Comparison of ENCODE assay signal across 10 mouse cellular contexts in the genomic region with DNA sequence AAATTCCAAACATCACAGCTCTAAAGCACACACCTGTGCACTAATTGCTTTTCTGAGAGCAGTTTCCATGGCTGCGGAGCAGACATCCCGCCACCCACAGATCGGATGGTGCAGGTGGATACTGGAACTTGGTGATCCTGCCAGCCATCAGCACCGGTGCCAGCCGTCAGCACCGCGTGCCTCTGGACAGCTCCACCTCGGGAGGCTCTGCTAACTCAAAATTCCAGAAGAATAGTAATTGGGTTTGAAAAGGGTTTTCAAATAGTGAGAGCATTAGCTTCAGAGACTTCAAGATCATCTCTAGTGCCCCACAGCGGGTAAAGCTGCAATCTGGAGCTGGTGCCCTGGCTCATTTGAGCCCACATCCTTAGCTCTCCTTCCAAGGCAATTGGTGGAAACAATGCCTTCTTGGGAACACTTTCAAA.
DNase-seq lines count a peak whose midpoint lies in the region; ATAC-seq lines count a peak whose summit lies in the region.
"Had no signal": no experiment of that assay in that cellular context is flagged by ENCODE, and none has a peak within 500 bp of the region (broad histone marks: within the 10 kb centered on the region; RNA-seq: fewer than 3 reads in every experiment).

No protein-coding gene starts in this region.

- no peak for ATAC-seq in kidney, embryonic 15.5 days (replicated peaks; ENCODE audit: low FRiP score)
- ATAC-seq in forebrain, embryonic 15.5 days (replicated peaks): peak; percentile 84
- no peak for ATAC-seq in limb, embryonic 11.5 days (ENCODE audit: insufficient number of reproducible peaks, low FRiP score, low TSS enrichment, low read depth)

- H3K27ac ChIP-seq in kidney, embryonic 15.5 days: no peak overlapping the region
- H3K27ac ChIP-seq in forebrain, embryonic 15.5 days (replicated peaks): no peak overlapping the region
- no peak overlapping the region for H3K27ac ChIP-seq in limb, embryonic 11.5 days (replicated peaks; ENCODE audit: low read depth, low read length)
- H3K27ac ChIP-seq: embryonic facial prominence, embryonic 13.5 days; liver, embryonic 13.5 days had no signal

- H3K27me3 ChIP-seq in kidney, embryonic 15.5 days: no peaks in the 10 kb centered on the region
- H3K27me3 ChIP-seq in forebrain, embryonic 15.5 days: 0 out of 2 replicates have a peak, but pooled peaks cover 8% of the 10 kb centered on the region
- no peaks in the 10 kb centered on the region for H3K27me3 ChIP-seq in limb, embryonic 11.5 days (ENCODE audit: control insufficient read depth, insufficient read depth, low read length)
- H3K27me3 ChIP-seq: embryonic facial prominence, embryonic 13.5 days; liver, embryonic 13.5 days had no signal

- peak; percentile 5 for DNase-seq in kidney, postnatal 14 days
- DNase-seq in cerebellum, postnatal 14 days: peak; percentile 35 to 39
- peak; percentile 80 for DNase-seq in limb, embryonic 11.5 days (ENCODE audit: low spot score)
- no peak for DNase-seq in liver
- no peak for DNase-seq in MN1 (ENCODE audit: low spot score)
- DNase-seq in thymus, adult 18-20 months: no peak
- DNase-seq: liver, embryonic 13.5 days had no signal

- H3K9ac ChIP-seq in kidney, embryonic 15.5 days: no peak overlapping the region
- H3K9ac ChIP-seq in forebrain, embryonic 15.5 days (replicated peaks): no peak overlapping the region
- no peak overlapping the region for H3K9ac ChIP-seq in limb, embryonic 11.5 days (ENCODE audit: low read length)
- H3K9ac ChIP-seq: embryonic facial prominence, embryonic 13.5 days; liver, embryonic 13.5 days had no signal

- no peaks in the 10 kb centered on the region for H3K36me3 ChIP-seq in kidney, embryonic 15.5 days
- no peaks in the 10 kb centered on the region for H3K36me3 ChIP-seq in forebrain, embryonic 15.5 days
- no peaks in the 10 kb centered on the region for H3K36me3 ChIP-seq in limb, embryonic 11.5 days (ENCODE audit: control insufficient read depth, insufficient read depth, low read length)
- H3K36me3 ChIP-seq: embryonic facial prominence, embryonic 13.5 days; liver, embryonic 13.5 days had no signal

- H3K4me3 ChIP-seq in kidney, embryonic 15.5 days (replicated peaks): no peak overlapping the region
- H3K4me3 ChIP-seq in forebrain, embryonic 15.5 days: no peak overlapping the region
- H3K4me3 ChIP-seq in limb, embryonic 11.5 days (ENCODE audit: low read depth, low read length): no peak overlapping the region
- H3K4me3 ChIP-seq: embryonic facial prominence, embryonic 13.5 days; liver, embryonic 13.5 days had no signal

- no peaks in the 10 kb centered on the region for H3K9me3 ChIP-seq in kidney, embryonic 15.5 days (replicated peaks)
- no peaks in the 10 kb centered on the region for H3K9me3 ChIP-seq in forebrain, embryonic 15.5 days
- no peaks in the 10 kb centered on the region for H3K9me3 ChIP-seq in limb, embryonic 11.5 days (ENCODE audit: control insufficient read depth, low read length)
- H3K9me3 ChIP-seq: embryonic facial prominence, embryonic 13.5 days; liver, embryonic 13.5 days had no signal

- H3K4me2 ChIP-seq in kidney, embryonic 15.5 days: no peak overlapping the region
- no peak overlapping the region for H3K4me2 ChIP-seq in forebrain, embryonic 15.5 days (replicated peaks)
- H3K4me2 ChIP-seq in limb, embryonic 11.5 days (ENCODE audit: low read depth, severe bottlenecking): no peak overlapping the region
- H3K4me2 ChIP-seq: embryonic facial prominence, embryonic 13.5 days; liver, embryonic 13.5 days had no signal

- 30% methylated on average over 9 of the region's 9 CpGs for WGBS in kidney, embryonic 15.5 days
- WGBS in forebrain, embryonic 15.5 days: 14% methylated on average over 9 of the region's 9 CpGs
- WGBS in limb, embryonic 11.5 days: 27% methylated on average over 9 of the region's 9 CpGs

- H3K4me1 ChIP-seq in kidney, embryonic 15.5 days: no peaks in the 10 kb centered on the region
- H3K4me1 ChIP-seq in forebrain, embryonic 15.5 days: peaks cover 8% of the 10 kb centered on the region
- no peaks in the 10 kb centered on the region for H3K4me1 ChIP-seq in limb, embryonic 11.5 days (ENCODE audit: control insufficient read depth, insufficient read depth, low read length)
- H3K4me1 ChIP-seq: liver, embryonic 13.5 days had no signal

Comparison
In these comparisons a context has a peak if more than half of its experiments do, and no peak if none do; other contexts are left out.
1. DNase-seq: peak in kidney, postnatal 14 days (single experiment), cerebellum, postnatal 14 days (2 of 2) and limb, embryonic 11.5 days (single experiment); none in liver (single experiment), MN1 (single experiment) and thymus, adult 18-20 months (0 of 2).